Mouse (Mus musculus) left cerebral cortex, postnatal 14 days (tissue): ENCODE results near the gene Col5a1. TPM values are rescaled to one million over a fixed set of nuclear protein-coding genes. Genes with fewer than 3 reads are reported as not detected.

Experiments used
- DNase-seq, 2 experiments: peaks; one replicate each; pipeline ENCODE4 v3.0.0; 2021 to 2022; ENCODE audit warnings: low spot score in 2 of 2, mixed read lengths in 1 of 2
- intact Hi-C: fragments of 180-260 bp; cut with DNase I; formaldehyde crosslinking; loops from one replicate; pipeline ENCODE4 v1.15.1; 2025
- long read RNA-seq, 2 experiments: library from polyadenylated mRNA; stranded (forward); transcript quantifications; one replicate each; pipeline ENCODE4 v2.0.0; 2021
- total RNA-seq, 2 experiments: library from RNA; stranded (reverse); gene quantifications; 2 replicates each; pipeline ENCODE4 v1.2.3; 2021

The Col5a1 gene
- 10 to 100 TPM; 10.8 to 13.3 TPM for total RNA-seq
- long read RNA-seq, experiment 1, partial matches to known transcripts, result 1 of 4 reads
- long read RNA-seq, experiment 1, other reads (novel, unspliced or antisense), result 3 of 4 reads
- long read RNA-seq, experiment 2, partial matches to known transcripts, result 5 of 7 reads
- long read RNA-seq, experiment 2, other reads (novel, unspliced or antisense), result 2 of 7 reads

DNA sequence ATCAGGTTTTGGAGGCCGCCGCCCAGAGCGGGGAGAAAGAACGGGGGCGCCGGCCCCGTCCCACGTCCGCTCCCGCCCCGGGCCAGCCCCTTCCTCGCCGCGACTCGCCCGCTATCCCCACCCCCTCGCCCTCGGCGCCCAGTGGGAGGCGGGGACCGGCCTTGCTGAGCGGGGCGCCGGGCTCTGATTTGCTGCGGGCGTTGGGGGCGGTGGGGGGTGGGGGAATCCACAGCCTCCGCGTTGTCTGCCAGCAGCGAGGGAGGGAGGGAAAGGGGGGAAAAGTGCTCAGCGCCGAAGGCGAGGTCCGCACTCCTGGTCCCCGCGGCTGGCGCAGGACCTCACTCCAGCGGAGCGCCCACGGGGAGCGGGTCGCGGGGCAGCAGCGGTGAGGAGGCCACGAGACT, at the start of gene Col5a1:
Gene Col5a1, plus strand, starts transcription at position 278 of the 404 bp plus-strand sequence.
- intact Hi-C loops, result loop anchor here (2.0 to 10.0 kb wide), 2 partner anchors 113 to 331 kb away; no protein-coding TSS in a partner anchor
- peak in 1 of 2 experiments; percentile 44 for DNase-seq

DNA sequence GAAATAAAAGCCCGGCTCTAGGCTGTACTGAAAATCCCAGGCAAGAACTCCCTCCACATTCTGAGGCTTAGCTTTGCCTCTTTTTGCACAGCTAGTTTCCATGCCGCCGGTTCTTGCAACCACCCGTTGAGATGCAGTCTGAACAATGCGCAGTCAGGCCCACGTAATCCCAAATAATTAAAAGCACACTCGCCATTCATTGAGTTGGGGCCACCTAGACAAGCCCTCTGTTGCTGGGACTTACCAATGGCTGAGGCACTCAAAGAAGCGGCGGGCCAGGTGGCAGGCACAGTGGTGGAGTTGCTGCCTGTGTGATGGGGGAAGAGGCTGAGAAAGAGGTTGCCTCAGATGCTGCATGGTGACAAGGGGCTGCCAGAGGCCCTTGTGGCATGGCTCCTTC, 48.1 kb upstream of the Col5a1 start:
- intact Hi-C loops, result no loop called here
- peak in 1 of 2 experiments; percentile 29 for DNase-seq

DNA sequence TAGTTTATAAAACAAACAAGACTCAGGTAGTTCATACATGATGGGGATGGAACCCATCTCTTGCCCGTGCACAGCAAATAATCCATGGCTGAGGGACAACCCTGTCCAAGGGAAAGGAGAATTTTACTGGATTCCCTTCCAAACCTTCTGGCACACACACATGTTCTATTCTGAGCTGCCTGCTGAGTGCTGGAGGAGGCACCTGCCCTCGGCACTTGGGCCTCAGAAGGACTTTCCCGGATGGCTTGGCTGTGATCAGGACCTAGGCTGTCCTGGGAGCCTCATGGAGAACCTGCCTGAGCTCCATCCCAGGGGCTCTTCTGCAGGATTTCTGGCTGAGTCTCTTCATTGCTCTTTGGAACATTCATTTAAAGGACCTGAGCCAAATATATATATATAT, 45.3 kb upstream of the Col5a1 start:
- intact Hi-C loops, result no loop called here
- DNase-seq, result no peak

DNA sequence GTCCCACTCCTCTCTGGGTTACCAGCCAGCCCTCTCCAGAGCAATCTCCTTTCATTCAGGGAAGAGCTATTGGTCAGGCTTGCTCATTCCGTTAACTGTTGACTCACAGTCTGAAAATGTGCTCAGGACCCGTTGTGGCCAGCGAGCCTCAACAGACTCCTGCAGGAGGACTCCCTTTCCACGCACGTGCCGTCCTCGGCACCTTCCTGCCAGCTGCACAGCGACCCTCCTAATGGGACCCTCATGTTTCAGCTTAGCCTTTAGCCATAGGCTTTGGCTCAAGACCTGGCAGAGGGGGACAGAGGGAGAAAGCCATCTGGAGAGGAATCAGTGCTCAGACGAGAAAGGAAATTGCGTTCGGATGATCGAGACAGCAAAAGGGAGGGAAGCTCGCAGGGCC, 43.3 kb upstream of the Col5a1 start:
- DNase-seq, result no peak
- intact Hi-C loops, result no loop called here

DNA sequence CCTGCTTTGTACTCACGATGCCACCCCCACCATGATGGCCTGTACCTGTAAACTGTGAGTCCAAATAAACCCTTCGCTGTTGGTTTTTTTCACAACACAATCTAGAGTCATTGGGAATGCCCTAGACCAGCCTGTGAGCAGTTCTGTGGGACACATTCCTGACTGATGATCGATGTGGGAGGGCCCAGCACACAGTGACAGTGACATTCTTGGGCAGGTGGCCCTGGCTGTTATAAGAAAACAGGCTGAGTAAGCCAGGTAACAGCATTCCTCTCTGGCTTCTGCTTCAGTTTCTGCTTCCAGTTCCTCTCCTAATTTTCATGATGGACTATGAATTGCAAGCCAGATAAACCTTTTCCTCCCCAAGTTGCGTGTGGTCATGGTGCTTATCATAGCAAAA, 41.3 kb upstream of the Col5a1 start:
- intact Hi-C loops, result no loop called here
- no peak for DNase-seq

DNA sequence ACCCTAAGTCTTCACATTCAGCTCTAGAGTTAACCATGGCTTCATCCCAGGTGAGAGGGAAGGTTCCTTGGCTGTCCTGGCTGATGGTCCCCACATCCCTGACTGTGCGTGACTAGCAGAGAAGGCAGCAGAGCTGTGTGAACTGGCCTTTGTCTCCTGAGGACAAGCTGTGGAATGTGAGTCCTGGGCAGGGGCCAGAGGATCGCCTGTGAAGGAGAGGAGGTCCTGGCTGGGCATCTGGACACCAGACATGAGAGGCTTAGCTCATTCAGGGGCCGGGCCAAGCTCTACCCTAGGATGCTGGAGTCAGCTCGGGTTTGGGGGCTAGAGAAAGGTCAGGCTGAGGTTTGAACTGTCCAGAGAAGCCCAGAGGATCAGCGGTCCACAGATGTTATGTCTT, 39.2 kb upstream of the Col5a1 start:
- no peak for DNase-seq
- intact Hi-C loops, result no loop called here

DNA sequence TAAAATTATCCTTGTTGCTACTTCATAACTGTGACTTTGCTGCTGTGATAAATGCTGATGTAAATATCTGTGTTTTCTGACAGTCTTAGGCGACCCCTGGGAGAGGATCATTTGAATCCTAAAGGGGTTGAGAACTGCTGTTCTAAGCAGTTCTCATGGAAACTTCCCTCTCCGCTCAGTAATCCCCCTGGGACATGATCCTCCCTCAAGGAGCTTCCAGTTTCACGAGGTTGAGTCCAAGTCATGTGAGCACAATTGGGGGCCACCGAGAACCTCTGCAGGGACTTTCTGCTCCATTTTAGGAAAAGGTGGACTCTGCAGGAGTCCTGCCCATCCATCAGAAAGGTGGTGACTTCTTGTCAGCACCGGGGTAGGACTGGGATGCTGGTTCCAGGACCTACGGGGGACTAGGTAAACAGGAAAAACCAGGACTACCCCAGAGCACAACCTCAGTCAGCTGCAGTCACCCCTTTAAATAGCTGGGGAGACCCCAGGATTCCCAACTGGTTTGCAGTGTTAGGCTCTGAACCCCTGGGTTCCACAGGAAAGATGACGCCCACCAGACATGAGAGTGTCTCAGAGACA, 38.3 kb upstream of the Col5a1 start:
- no peak for DNase-seq
- intact Hi-C loops, result no loop called here

DNA sequence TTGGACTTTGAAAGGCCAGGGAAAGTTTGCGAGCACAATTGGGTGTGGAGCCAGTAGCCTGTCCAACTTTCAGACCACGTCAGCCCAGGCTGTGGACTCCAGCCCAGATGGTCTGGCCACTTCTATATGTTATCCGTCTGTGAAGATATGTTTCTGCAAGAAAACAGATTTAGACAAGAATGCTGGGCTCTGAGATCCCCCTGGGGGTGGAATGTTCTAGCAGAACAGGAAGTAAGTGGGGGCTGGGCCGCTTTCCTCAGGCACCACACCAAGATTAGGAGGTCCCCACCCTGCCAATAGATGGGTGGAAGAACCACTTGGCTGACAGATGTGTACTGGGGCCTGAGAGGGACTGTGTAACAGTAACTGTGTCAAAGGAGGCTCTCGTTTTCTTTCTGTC, 37.8 kb upstream of the Col5a1 start:
- no peak for DNase-seq
- intact Hi-C loops, result no loop called here

DNA sequence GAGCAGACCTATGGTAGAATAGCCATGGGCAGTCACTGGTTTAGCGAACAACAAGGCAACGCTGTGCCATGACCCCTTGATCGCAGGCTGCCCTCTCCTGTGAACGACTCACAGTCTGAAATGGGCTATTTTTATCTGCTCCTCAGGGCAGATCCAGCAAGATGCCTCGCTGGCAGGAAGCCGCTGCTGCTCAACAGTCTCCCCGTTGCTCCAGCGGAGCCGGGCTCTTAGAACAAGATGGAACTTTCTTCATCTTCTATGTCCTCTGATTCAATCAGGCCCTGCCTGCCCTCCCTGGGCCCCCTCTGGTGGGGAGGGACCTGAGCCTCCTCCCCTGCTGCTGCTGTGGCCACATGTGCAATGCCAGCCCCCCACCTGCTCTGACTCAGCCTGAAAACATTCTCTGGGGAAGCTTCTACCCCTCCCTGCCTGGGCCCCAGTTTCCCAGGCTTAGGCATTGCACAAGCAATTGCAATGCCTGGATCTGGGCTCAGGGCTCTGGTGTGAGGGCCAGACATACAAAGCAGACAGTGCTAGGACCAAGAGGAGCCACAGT, 27.8 kb upstream of the Col5a1 start:
- intact Hi-C loops, result no loop called here
- DNase-seq, result no peak

DNA sequence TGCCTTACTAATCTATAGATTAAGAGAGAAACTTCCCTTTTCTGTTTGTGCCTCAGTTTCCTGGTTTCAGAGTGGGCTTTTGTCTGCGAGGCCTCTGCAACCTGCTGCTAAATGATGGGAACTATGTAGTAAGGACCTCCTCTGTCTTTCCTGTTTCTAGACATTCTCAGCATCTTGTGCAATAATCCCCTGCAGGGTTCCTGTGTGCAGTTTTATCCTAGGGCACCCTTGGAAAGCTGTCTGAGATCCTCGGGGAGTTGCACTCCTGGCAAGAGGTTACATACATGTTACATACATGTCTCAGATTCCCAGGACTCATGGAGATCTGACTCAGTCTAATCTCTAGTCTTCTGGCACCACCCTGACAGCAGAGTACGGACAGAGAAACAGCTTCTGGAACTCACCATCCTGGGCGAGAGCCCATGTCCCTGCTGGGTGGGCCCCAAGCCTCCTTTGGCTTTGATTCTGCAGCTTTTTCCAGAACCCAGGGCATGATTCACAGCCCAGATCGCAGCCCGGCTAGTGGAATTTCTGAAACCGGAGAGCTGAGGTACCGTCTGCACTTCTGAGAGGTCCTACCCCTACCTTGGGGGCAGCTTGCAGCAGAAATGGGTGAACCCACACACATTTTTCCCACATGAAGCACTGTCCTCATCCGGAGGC, 24.5 kb upstream of the Col5a1 start:
- no peak for DNase-seq

DNA sequence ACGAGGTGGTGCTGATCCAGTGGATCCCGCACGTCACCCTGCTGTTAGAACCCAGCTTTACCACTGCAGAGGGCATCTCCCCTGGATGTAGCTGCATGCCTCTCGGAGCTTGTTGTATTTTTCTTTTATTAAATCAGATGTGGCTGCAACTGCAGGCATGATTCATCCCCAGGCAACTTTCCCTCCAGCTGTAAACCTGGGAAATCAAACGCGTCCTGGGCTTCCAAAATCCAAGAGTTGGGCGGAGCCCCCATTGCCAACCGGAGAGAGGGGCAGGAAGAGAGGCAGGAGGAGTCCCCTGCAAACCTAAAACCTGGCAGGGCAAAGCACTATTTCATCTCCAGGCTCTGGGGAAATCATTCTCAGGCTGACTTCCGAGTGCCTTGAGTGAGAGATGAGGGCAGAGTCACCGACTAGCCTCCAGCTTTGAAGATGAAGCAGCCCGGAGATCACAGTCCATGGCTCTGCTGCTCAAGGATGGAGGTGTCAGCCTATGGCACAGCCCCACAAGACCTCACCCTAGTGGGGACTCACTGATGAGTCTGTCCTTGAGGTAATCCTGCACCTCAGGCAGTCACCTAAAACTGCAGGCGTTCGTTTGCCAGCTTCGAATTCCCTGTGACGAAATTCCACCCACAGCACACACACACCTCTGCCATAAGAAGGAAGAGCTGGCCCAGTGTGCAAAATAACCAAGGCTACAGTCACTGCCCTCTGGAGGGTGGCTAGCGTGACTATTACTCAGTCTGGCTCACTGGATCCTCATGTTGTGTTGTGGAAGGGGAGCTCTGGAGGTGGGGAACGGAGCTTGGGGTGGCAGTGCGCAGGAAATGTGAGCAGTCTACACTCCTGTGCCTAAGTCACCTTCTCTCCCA, 21.5 kb upstream of the Col5a1 start:
- DNase-seq, result no peak
- intact Hi-C loops, result no loop called here

More for the DNA sequence above, 24.5 kb upstream of the Col5a1 start:
- intact Hi-C loops, result no loop called here

DNA sequence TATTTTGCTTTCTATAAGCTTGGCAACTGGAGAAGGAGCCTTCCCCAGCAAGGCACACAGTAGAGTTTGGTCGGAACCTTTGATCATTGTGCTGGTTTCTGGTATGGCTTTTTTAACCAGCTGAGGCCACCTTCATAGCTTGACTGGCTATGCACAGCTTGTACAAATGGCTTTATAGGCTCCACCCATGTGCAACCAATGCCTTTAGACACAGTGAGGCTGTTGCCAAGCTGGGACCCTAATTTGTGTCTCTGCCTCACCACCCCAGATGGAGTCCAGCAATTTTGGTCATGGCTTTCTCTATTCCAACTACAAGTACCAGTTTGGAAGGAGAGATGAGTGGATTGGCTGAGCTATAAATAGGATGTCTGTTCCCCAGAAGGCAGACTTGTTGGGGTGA, 15.6 kb upstream of the Col5a1 start:
- DNase-seq, result no peak
- intact Hi-C loops, result no loop called here

DNA sequence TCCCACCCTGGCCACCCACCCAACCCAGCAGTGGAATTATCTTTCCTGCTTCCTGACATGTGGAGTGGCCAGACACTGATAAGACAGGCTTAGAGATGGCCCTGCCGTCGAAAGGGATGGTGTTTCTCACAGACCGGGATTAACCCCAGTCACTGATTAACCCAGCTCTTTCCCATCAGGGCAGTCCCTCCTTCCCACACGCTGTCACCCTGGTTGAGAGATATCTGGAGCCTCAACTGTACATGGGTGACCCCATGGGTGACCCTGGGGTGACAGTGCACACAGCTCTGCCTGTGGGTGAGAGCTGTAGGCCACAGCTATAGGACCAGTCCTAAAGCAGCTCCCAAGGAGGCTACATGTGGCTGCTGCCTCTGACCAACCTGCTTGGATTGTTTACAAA, 15.2 kb upstream of the Col5a1 start:
- no peak for DNase-seq
- intact Hi-C loops, result no loop called here

DNA sequence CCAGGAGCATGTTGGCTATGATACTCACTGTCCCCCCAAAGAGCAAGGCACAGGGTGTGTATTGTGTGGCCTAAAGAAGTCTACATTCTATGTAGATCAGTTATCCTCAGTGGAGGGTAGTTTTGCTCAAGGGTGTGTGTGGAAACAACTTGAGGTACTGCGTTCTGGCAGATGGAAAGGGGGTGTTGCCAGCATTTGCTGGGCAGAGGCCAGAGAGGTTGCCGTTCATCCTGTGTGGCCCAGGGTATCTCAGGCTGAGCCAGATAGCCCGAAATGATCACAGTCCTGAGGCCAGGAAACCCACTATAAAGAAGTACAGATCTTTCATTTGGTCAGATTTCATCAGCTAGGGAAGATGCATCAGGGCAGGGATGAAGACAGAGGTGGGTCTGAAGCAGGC, 13.9 kb upstream of the Col5a1 start:
- intact Hi-C loops, result no loop called here
- DNase-seq, result no peak

DNA sequence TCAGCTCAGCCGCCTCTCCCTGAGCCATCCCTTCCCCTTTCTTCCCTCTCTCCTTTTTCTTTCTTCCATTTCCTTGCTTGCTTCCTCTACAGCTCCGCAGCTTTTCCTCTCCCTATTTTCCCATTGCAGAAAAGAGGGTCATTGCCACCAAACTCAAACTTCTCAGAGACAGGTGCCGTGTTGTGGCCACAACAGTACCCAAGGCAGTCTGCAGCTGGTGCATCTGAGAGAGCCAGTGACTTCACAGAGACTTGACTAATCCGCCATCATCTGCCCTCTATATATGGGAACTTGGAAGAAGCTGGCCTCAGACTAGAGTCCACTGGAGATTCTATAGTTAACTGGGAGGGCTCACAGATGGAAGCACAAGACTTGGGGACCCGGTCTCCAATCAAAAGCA, 13.2 kb upstream of the Col5a1 start:
- intact Hi-C loops, result no loop called here
- DNase-seq, result no peak

DNA sequence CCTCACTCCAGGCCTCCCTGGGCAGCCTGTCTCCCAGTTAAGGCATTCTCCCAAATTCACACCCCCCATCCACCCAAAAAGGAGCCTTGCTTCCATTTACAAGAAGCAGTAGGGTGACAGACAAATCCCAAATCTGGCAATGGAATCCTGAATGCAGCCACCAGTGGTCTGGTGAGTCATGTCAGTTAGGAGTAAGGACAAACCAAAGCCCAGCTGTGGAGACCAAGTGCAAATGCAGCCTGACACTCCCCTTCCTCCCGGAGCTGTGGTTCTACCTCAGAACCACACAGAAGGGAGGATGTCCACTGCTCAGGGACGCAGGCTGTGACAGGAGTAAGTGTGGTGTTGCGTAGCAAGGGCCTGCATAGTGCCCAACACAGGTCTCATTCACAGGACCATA, 11.6 kb upstream of the Col5a1 start:
- DNase-seq, result no peak

DNA sequence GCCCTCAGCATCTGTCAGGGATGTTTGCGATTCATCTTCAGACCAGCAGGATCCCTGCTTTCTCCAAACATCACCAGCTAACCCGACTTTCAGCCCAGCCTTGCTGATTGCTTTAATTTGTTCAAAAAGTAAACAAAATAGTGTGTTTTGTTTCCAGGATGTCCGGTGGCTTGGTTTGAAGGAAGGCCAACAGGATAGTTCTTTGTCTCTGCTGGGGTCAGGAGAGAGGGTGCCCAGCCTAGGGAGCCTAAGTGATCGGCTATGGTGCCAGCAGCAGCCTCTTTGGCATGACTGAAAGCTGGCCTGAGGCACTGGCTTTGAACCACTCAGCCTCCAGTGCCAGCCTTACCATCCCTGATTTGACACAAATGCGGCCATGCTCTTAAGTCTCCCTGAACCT, 11.0 kb upstream of the Col5a1 start:
- no peak for DNase-seq
- intact Hi-C loops, result no loop called here

More for the DNA sequence above, 11.6 kb upstream of the Col5a1 start:
- intact Hi-C loops, result no loop called here

DNA sequence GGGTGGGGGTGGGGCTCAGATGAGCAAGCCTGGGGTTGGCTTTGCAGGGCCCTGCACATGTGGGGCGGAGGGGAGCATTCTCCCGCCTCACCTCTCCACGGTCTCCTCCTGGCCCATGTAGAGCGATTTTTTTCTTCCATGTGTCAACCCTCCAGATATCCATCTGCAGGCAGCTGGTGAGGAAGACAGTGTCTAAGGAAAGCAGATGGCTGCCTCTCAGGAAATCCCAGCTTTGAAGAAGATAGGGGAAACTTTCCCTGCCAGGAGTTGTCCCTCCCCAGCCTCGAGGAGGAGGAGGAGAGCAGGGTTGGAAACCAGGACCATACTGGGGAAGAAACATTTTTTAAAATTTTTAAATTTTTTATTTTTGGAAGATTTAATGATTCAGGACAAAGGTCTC, 10.4 kb upstream of the Col5a1 start:
- intact Hi-C loops, result no loop called here
- DNase-seq, result peak in 1 of 2 experiments; percentile 39

DNA sequence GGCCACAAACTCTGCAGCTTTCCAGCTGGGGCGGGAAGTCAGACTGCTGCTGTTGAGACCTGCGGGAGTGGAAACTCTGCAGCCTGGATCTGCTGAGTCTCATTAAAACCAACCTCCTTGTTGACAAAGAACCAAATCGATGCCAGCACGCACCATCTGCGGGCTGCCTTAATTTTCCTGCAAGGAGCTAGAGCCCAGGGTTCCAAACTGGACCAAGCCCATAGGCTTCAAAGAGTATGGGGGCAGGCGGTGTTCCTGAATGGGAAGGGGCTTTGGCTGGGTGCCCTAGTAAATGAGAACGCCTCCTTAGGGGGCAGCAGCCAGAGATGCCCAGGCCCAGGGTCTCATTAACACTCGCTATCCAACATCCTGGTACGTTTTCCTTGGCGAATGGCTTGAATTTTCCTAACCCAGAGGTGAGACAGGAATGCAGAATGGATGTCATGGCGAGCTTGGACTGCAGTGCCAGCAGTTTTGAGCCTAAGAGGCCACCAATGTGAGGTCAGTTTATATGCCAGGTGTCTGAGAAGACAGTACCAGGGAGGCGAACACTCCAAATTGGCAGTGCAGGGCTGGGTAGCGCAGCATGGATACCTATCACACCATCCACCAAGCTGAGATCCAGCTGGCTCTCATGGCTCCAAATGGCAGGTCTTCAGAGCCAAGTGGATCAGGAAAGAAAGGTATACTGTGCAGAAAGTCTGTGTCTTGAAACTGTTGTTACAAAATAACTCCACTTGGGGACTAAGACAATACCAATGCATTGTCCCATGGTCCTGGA, 9.3 kb upstream of the Col5a1 start:
- DNase-seq, result no peak
- intact Hi-C loops, result no loop called here
